Mouse (Mus musculus) lung, postnatal 36 days (tissue): ENCODE results near the gene Ski.
"Not testable (repeated sequence)": the region's sequence is repeated elsewhere in the genome, so short reads cannot be mapped to it uniquely, and the experiment has no call there.

ENCODE experiments used
- DNase-seq: peaks from one replicate; pipeline ENCODE4 v3.0.0; 2022; ENCODE audit warnings: mixed read lengths

Gene Ski

GRCm38 (mm10) chr4:155222552-155222840 is at the start of gene Ski:
Gene Ski (minus strand): TSS chr4:155222592.
- DNase-seq, result no peak

DNA sequence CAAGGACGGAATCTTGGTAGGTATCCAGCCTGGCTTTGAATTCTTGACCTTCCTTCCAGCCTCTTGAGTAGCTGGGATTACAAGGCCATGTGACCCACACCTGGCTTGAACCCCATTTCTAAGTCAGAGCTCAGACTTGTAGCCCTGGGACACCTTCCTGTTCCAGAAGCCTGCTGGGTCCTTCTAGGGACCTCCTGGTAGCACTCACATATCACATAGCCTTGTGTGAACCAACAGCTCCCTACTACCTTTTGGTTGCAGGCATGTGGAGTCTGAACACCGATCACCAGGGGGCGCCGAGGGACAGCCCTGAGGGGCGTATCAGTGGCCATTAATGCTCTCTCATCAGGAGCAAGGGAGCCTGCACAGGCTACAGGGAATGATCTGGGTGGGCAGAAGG is 46.0 kb upstream of the Ski start:
- DNase-seq, result peak; percentile 77

DNA sequence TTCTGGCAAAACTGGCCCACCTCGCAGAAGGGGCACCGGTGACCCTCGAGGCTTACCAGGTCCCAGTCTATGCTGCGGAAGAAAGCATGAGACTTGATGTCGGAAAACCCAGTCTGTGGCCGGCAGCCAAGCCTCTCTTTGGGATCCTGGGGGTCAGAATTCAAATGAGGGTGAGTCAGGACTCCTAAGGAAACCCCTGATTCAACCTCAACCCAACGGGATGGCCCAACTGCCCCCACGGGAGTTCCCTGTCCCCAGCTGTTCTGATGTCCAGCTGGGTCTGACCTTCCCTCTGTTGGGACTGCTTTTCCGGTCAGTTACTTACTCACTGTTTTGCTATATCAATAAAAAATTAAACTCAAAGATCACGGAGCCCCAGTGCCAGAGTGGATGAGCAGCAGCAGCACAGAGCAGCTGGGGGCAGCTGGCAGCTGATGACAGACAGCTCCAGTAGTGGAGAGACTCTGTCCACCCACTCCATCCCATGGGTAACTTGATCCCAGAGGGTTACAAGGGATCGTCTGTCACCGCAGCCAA is 45.3 kb upstream of the Ski start:
- DNase-seq, result peak; percentile 56

DNA sequence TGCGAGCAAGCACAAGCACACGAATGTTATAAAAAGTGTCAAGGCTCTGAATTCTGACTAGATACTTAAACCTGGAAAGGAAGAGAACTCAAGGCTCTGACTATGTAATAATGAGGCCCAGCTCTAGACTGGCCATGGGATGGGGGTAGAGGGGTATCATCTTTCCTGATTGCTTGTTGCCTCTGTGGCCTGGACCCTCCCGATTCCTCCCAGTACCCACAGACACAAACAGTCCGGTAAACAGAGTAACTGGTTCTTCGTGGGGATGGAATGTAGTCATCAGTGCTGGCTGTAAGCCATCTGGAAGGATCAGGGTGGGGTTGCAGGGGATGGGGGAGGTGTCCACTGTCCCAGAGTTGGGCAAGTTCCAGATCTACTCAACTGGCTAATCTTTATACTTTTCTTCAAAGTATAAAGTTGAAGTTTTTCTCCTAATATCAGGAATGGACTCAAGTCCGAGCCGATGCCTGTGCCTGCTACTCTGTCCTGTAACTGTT is 44.7 kb upstream of the Ski start:
- DNase-seq, result no peak

DNA sequence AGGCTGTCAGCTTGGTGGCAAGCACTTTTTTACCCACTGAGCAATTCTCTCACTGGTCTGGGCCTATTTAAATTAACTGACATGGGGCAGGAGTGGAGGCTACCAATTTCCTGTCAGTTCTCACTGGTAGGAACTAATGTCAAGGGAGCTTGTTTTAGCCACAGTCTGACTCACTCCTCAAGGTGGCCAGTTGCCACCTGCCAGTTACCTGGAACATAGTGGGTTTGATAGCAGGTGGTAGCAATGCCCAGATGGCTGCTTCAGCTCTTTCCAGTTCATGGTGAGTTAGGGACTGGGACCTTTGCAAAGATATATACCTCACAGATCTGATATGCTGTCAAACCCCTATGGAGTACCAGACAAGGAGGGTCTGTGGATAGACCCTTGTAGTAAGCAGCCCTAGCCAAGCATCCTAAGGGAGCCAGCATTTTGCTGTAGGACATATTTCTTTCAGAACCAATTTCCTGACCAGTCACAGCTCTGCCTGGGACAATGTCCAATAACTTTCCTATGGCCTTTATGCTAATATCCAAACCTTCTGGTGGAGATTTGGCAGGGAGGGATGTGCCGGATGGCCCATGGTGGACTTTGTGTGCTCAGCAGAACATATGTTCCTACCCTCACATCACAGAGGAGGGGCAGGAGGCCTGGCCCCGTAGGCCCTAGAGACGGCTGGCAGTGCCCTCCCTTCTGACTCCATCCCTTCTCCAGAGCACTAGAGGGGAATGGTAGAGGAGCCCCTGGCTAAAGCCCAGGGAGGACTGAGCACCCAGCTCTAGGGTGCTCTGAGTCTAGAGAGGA is 42.3 kb upstream of the Ski start:
- DNase-seq, result no peak

DNA sequence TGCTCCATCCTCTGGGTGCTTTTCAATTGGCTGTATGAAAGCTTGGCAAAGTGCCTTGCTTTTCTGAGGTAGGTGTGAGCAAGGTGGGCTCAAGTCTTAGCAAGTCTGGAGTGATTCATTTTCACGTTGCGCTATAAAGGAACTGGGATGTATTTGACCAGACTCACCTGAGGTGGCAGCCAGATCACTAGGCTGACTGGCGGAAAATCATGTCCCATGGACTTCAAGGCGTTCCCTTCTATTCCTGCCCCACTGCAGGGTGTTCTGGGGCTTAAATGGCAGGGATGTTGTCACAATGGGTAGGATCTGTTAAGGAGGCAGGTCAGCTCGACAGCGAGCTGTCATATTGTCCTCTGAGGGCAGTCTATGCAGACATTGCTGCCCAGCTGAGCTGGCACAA is 29.9 kb upstream of the Ski start:
- DNase-seq, result no peak

DNA sequence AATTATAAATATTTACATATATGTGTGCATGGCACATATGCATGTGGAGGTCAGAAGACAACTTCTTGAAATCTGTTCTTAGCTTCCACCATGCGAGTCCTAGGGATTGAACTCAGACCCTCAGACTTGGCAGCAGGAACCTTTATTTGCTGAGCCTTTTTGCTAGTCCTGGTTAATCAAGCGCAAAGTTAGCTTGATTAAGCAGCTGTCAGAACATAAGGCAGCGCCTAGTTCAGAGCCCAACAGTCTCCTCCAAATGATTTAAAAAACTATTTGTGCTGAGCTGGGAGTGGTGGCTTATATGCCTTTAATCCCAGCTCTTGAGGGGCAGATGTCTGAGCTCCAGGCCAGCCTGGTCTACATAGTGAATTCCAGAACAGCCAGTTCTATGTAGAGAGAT is 28.8 kb upstream of the Ski start:
- DNase-seq, result no peak

DNA sequence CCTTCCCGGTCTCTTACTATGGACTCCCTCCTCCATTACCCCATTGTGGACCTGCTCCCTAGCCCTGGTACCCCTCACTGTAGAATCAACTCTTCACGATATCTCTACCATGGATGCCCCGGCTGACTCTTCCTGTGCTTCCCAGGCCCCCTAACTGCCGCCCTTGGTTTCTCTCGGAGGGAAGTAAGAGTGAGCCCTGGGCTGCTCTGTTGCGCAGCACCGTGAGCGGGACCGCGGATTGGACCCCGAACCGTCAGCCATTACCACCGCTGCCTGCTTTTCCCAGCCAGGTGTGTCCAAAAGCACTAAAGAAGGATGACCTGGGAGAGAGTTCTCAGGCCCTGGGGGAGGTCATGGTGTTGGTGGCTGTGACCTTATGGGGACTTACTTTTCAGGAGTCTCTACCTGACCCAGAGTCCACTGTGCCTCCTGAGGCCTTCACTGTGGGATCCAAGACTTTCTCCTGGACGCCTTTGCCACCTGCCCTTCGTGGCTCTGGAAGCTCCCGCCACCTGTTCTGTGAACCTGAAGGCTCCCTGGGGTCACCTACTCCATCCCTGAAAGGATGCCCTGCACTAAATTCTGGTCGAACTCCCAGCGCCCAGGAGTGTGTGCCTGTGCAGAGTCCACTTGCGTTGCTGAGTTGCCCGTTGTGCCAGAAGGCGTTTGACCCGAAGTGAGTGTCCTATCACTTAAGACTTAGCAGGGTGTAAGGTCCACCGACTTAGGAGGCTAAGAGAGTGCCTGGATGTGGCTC is 28.1 kb upstream of the Ski start:
- no peak for DNase-seq

DNA sequence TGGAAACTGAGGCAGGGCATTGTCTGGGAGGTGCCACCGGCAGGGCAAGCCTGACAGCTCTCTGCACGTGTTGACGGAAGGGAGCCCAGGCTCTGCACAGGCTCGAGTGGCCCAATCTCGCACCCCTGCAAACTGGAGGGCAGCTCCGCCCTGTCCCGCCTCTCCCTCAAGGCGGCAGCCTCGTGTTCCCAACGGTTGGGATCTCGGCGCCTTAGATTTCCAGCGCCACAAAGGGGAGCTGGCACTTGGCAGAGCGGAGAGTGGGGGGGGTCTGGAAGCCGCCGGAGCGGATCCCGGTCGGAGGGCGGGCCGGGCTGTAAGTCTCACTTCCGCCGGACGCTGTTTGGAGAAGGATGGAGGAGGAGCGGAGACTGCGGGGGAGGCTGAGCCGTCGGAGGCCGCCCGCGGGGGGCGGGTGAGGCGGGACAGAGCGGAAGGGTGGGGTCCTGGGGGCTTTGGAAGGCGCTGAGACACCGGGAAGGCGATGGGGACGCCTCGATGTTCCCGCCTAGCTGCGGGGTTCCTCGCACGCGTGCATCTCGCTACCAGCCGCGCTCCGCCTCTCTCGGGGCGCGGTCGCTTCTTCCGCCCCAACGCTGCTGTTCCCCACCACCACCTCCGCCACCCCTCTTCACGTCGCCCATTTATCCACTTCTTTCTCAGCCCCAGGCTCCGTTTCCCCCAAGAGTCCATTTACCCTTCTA is 27.4 kb upstream of the Ski start, which contains the start of gene Faap20:
TSS of gene Faap20 (plus strand) at position 155 of the 704 bp plus-strand sequence.
- peak; percentile 92 for DNase-seq

- DNase-seq, result peak; percentile 99
These were observed 26.9 kb upstream of the Ski start for GRCm38 (mm10) chr4:155249257-155249647.

DNA sequence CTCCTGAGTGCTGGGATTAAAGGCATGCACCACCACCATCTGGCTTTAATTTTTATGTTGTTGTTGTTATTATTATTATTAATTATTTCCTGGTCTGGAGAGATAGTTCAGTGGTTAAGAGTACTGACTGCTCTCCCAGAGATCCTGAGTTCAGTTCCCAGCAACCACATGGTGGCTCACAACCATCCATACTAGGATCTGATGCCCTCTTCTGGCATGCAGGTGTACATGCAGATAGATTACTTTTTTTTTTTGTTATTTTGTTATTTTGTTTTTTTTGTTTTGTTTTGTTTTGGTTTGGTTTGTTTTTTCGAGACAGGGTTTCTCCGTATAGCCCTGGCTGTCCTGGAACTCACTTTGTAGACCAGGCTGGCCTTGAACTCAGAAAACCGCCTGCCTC is 25.7 kb upstream of the Ski start:
- DNase-seq, result not testable (repeated sequence)

GRCm38 (mm10) chr4:155246691-155247105 is 24.3 kb upstream of the Ski start:
- DNase-seq, result no peak

DNA sequence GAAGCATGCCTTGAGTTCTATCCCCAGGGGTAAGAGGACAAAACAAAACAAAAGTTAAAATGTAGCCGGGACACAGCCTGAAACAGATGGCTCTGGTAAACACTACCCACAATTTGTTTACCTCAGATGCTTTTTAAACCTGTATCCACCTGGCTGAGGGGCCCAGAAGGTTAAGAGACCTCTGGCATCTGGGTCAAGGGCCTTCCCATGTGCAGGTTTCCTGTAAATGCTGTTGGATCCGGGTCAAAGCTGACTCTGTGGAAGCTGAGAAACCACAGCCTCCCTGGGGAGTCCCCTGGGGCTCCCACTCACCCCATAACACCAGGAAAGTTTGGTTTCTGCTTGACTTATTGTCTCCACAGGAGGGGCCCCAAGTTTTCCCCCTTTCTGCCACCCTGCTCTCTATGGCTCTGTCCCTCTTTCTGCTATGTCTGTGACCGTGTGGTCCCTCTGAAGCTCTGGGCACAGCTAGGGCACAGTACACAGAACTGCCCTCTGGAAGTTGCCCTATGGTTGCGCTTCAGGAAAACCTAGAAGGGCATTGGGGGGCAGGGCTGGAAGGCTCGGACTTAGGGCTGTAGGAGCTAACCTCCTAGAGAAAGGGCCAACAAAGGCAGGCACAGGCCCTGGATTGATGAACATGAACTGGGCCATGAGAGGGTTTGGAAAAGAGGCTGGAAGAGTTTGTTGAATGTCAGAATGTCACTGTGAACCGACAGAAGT is 23.5 kb upstream of the Ski start:
- DNase-seq, result no peak

GRCm38 (mm10) chr4:155243233-155243632 is 20.8 kb upstream of the Ski start:
- no peak for DNase-seq

- no peak for DNase-seq
These were observed 19.9 kb upstream of the Ski start for GRCm38 (mm10) chr4:155242292-155242691.

DNA sequence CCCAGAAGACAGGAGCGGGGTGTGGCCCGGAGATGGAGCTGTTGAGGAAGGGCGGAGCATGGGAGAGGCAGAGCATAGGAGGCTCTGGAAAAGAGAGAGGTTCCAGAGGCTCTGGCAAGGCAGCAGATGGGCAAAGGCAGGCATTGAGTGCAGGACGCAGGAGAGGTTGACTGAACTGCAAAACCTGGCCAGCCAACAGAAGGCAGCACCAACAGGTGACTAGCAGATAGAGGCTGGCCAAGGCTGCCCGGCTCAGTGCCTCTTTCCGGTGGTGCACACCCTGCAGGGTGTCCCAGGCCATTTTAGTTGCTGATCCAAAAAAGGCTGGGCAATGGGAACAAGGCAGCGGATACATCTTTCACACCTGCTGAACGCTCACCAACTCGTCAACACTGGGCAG is 19.4 kb upstream of the Ski start:
- DNase-seq, result no peak

GRCm38 (mm10) chr4:155239494-155239893 is 17.1 kb upstream of the Ski start:
- no peak for DNase-seq

DNA sequence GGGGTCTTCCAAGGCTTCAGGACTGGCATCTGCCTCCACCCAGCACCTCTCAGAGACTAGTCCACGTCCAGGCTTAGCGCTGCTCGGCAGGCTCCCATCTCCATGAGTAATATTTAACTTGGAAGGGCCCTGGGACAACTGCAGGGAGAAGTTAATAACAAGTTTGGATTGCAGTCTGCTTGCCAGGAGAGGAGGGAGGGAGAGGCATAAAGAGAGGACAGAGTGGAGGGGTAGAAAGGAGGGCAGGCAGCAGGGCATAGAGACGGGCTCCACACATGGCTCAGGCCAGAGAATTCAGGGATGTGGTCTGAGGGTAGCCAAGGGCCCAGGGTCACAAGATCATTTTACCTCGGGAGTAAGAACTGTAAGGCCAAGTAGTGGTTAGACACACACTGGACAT is 15.9 kb upstream of the Ski start:
- DNase-seq, result peak; percentile 78

DNA sequence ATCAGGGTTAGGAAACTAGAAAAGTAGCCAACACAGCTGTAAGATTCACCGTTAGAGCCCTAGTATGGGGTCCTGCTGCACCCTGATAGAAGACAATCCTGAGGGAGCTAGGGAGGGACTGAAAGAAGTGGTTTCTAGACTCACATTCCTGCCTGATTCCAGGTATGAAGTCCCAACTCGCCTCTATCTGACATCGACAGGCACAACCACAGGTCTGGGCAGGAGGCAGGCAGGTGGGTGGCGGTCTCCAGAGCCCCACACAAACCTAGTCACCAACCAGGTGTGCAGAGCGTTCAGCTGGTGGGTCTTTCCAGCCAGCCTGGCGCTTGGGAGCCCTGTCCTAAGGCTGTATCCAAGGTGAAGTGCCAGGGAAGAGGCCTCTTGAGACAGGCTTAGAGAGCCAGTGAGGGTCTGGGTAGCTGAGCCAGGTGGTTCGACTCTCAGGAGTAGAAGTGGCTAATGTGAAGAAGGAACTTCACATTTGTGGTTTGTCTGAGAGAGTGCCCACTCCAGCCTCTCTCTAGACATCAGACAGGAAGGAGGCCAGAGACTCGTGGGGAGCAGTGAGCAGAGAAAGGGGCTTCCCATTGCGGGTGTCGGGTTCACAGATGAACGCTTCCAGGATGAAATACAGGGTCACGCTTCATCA is 14.5 kb upstream of the Ski start:
- peak; percentile 78 for DNase-seq

DNA sequence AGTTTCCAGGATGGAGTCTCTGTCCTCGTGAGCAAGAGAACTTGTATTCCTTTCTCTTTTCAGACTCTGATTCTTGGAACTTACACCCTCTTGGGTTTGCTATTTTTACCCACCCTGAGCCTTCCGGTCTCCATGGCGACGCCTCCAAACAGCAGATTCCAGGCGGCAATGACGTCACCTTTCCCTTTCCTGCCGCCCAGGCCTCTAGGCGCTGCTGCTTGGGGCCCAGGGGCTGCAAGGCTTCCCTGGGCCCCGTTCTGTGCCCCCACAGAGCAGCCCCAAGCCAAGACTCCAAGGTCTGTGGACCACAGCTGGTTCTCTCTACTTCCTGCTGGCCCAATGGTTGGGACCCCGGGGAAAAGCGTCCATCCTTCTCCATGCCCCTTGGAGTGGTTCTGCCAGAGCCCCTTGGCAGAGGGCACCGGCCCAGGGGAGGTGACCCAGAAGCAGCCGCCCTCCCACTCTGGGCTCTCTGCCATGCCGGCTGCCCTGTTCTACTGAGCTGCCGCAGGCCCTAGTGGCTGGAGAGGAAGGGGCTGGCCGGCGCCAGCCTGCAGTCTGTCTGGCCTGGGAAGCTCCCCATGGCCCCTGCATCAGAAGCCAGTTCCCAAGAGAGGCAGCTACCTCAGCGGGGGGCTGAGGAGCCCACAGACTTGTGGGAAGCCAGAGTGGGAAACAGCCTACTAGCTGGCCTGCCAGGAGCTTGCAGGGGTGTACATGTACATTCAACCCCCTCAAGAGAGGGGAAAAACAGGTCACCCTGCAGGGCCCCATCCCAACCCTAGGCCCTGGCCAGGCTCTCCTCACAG is 13.1 kb upstream of the Ski start:
- peak; percentile 97 for DNase-seq
